Mouse (Mus musculus) E14TG2a.4 (cell line): ENCODE results near the gene Clrn1.

Experiments used
- CTCF ChIP-seq: conservative IDR thresholded peaks from 2 replicates; pipeline ENCODE4 v1.5.1; 2014; ENCODE audit warnings: low read length
- POU5F1 ChIP-seq: IDR thresholded peaks from 2 replicates; pipeline ENCODE4 v1.6.1; 2014; ENCODE audit warnings: low read length, borderline replicate concordance

DNA sequence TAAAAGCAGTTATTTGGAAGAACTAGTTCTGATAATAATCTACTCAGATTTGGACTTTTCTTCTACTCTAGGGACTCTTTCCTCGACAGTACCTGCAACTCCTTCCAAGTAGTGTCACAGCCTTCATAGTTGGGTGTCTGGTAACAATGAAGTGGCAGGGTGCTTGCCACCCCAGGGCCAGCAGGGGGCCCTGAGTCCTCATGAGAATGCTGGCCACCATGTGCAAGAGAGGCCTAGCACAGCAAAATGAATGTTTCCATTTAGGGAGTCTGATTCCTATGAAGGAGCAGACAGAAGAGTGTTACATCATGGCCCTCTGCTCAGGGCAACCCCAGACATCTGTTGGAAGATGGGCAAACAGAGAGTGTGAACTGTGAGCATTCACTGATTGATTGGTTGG, 41.7 kb downstream of the Clrn1 start:
- TF ChIP-seq CTCF: no peak
- no peak for TF ChIP-seq POU5F1
